Mouse (Mus musculus): ENCODE data around the gene Lig3. TPM values are rescaled to one million over a fixed set of nuclear protein-coding genes. Genes with fewer than 3 reads are reported as not detected.

Lig3 gene
- polyA plus RNA-seq, 1 experiment from 2014 or later: 16.6 TPM

- 11% methylated on average over 4 of the region's 4 CpGs for WGBS
- Histone ChIP-seq H3K9ac (ENCODE audit: low read length) (peak overlapping the region; percentile 87), H3K36me3 (ENCODE audit: control insufficient read depth, insufficient read depth) (0 out of 2 replicates have a peak, but pooled peaks cover 4% of the 10 kb centered on the region)
Observed at GRCm38 (mm10) chr11:82763261-82763660, 17.6 kb upstream of the Lig3 start.

DNA sequence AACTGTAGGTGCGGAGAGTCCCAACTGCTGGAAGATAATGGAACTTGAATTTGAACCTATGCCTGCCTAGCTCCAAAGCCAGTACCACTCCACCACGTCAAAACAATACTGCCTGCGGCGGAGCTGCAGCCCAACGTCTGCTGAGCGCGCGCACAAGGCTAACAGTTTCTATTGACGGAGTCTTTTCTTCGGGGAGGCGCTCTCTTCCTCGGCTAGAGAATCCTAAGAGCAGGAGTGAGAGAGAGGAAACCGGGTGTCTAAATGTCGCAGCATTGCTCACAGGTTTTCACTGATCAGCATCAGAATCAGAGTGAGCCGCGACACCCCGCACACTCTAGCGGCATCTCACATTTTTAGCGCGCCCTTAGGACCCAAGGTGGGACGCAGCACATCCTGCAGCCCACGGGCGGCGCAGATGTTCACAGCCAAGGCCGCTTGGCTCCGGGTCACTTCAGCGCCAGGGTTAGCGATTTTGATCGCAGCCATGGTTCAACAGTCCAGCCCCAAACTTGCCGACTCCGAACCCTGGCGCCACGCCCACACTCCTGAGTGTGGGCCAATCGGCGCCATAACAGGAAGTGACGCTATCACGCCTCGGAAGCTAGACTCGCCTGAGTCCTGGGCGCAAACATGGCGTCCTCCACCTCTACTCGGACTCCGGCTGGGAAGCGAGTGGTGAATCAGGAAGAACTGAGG lies 17.0 kb upstream of the Lig3 start, which contains the start of the genes Cct6b and Zfp830:
TSS of gene Cct6b (minus strand) at position 580 of the 696 bp plus-strand sequence.
TSS of gene Zfp830 (plus strand) at position 604 of the 696 bp plus-strand sequence.
- Histone ChIP-seq H3K4me3 (ENCODE audit: low read length) (peak within 1 kb of the TSS; percentile 83), H3K9ac (ENCODE audit: low read length) (peak within 1 kb of the TSS; percentile 87), H3K27ac (ENCODE audit: low read length) (peak within 1 kb of the TSS; percentile 95), H3K4me2 (ENCODE audit: low read depth, low read length) (peak within 1 kb of the TSS; percentile 98), H3K4me1 (ENCODE audit: control insufficient read depth, insufficient read depth, low read length) (peaks cover 19% of the 10 kb centered on the region), H3K36me3 (ENCODE audit: control insufficient read depth, insufficient read depth) (0 out of 2 replicates have a peak, but pooled peaks cover 8% of the 10 kb centered on the region), H3K27me3 (ENCODE audit: control insufficient read depth, insufficient read depth, low read length) (no peaks in the 10 kb centered on the region; the same call in 1 of the 2 replicates), H3K9me3 (replicated peaks; ENCODE audit: control insufficient read depth, low read length) (peaks cover 3% of the 10 kb centered on the region; the same call in 1 of the 2 replicates)
- WGBS: under 1% methylated on average over 44 of the region's 44 CpGs
- ATAC-seq (replicated peaks; ENCODE audit: extremely low read depth, insufficient read depth, low FRiP score): peak; percentile 99

More at GRCm38 (mm10) chr11:82763261-82763660, 17.6 kb upstream of the Lig3 start:
- Histone ChIP-seq H3K4me2 (ENCODE audit: low read depth, low read length) (peak overlapping the region; percentile 89), H3K4me1 (ENCODE audit: control insufficient read depth, insufficient read depth, low read length) (peaks cover 19% of the 10 kb centered on the region), H3K27ac (ENCODE audit: low read length) (peak overlapping the region; percentile 95), H3K4me3 (ENCODE audit: low read length) (peak overlapping the region; percentile 83), H3K9me3 (replicated peaks; ENCODE audit: control insufficient read depth, low read length) (peaks cover 3% of the 10 kb centered on the region; the same call in 1 of the 2 replicates), H3K27me3 (ENCODE audit: control insufficient read depth, insufficient read depth, low read length) (no peaks in the 10 kb centered on the region; the same call in 1 of the 2 replicates)
- ATAC-seq (replicated peaks; ENCODE audit: extremely low read depth, insufficient read depth, low FRiP score): no peak

DNA sequence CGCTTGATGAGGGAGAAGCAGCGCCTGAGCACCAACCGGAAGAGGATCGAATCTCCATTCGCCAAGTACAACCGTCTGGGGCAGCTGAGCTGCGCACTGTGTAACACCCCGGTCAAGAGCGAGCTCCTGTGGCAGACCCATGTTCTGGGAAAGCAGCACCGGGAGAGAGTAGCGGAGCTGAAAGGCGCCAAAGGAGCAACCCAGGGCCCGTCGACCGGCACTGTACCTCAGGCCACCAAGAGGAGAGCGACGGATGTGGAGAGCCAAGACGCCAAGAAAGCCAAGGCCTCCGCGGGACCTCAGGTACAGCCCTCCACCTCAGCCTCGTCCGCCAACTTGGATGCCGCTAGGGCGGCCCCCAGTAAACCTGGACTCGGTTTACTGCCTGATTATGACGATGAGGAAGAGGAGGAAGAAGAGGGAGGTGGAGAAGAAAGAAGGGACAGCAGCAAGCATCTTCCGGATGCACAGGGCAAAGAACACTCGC lies 16.4 kb upstream of the Lig3 start:
- peaks cover 3% of the 10 kb centered on the region; the same call in 1 of the 2 replicates for H3K9me3 ChIP-seq (replicated peaks; ENCODE audit: control insufficient read depth, low read length)
- 0 out of 2 replicates have a peak, but pooled peaks cover 8% of the 10 kb centered on the region for H3K36me3 ChIP-seq (ENCODE audit: control insufficient read depth, insufficient read depth)
- peak overlapping the region; percentile 98 for H3K4me2 ChIP-seq (ENCODE audit: low read depth, low read length)
- H3K27me3 ChIP-seq (ENCODE audit: control insufficient read depth, insufficient read depth, low read length): no peaks in the 10 kb centered on the region; the same call in 1 of the 2 replicates
- H3K4me1 ChIP-seq (ENCODE audit: control insufficient read depth, insufficient read depth, low read length): peaks cover 19% of the 10 kb centered on the region
- H3K27ac ChIP-seq (ENCODE audit: low read length): peak overlapping the region; percentile 95
- under 1% methylated on average over 28 of the region's 28 CpGs for WGBS
- H3K9ac ChIP-seq (ENCODE audit: low read length): peak overlapping the region; percentile 87
- peak overlapping the region; percentile 83 for H3K4me3 ChIP-seq (ENCODE audit: low read length)
- peak; percentile 56 for ATAC-seq (replicated peaks; ENCODE audit: extremely low read depth, insufficient read depth, low FRiP score)

DNA sequence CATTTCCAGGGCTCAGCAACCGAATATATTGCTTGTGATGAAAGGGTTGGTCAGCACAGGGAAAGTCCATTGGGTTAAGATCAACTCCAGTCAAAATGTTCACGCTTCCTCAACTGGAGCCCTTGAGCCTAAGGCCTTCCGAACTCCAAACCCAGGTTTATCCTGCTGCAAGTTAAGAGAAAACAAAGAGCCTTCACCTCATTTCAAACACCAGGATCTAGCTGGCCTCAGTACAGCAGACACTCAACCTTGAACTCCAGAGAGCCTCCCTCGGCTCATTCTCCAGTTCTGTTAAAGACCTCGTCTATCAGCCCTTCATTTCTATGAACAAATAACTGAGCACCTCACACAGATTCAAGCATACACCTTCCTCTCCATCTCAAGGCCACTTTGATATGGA lies 774 bp upstream of the Lig3 start:
- H3K27me3 ChIP-seq (ENCODE audit: control insufficient read depth, insufficient read depth, low read length): no peaks in the 10 kb centered on the region
- WGBS: 44% methylated on average over 5 of the region's 5 CpGs
- ATAC-seq (replicated peaks; ENCODE audit: extremely low read depth, insufficient read depth, low FRiP score): no peak
- peaks cover 16% of the 10 kb centered on the region for H3K4me1 ChIP-seq (ENCODE audit: control insufficient read depth, insufficient read depth, low read length)
- peak overlapping the region; percentile 79 for H3K9ac ChIP-seq (ENCODE audit: low read length)
- H3K36me3 ChIP-seq (ENCODE audit: control insufficient read depth, insufficient read depth): peaks cover 12% of the 10 kb centered on the region
- H3K4me2 ChIP-seq (ENCODE audit: low read depth, low read length): peak overlapping the region; percentile 77
- H3K9me3 ChIP-seq (replicated peaks; ENCODE audit: control insufficient read depth, low read length): no peaks in the 10 kb centered on the region
- peak overlapping the region; percentile 95 for H3K4me3 ChIP-seq (ENCODE audit: low read length)
- H3K27ac ChIP-seq (ENCODE audit: low read length): no peak overlapping the region; the same call in 1 of the 2 replicates

DNA sequence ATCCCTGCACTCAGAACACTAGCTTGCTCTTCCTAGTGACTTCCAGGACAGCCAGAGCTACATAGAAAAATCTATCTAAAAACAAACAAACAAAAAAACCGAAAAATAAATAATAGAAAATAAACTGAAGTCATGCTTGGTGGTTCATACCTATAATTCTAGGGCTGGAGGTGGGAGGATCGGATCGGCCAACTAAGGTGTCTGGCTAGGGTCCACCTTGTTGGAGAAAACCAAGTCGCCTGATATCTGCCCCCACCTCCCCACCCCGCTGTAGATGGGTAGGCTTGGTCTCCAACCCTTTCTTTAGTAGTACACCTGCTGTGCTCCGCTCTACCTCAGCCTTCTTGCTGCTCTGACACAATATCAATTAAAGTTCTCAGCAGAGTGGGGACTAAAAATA lies 1.3 kb downstream of the Lig3 start:
- no peaks in the 10 kb centered on the region for H3K9me3 ChIP-seq (replicated peaks; ENCODE audit: control insufficient read depth, low read length)
- H3K36me3 ChIP-seq (ENCODE audit: control insufficient read depth, insufficient read depth): peaks cover 21% of the 10 kb centered on the region
- H3K4me3 ChIP-seq (ENCODE audit: low read length): peak overlapping the region; percentile 95
- WGBS: 37% methylated on average over 6 of the region's 6 CpGs
- H3K27ac ChIP-seq (ENCODE audit: low read length): peak overlapping the region; percentile 94
- H3K9ac ChIP-seq (ENCODE audit: low read length): peak overlapping the region; percentile 99
- ATAC-seq (replicated peaks; ENCODE audit: extremely low read depth, insufficient read depth, low FRiP score): no peak
- peak overlapping the region; percentile 89 for H3K4me2 ChIP-seq (ENCODE audit: low read depth, low read length)
- no peaks in the 10 kb centered on the region for H3K27me3 ChIP-seq (ENCODE audit: control insufficient read depth, insufficient read depth, low read length)
- H3K4me1 ChIP-seq (ENCODE audit: control insufficient read depth, insufficient read depth, low read length): peaks cover 16% of the 10 kb centered on the region

DNA sequence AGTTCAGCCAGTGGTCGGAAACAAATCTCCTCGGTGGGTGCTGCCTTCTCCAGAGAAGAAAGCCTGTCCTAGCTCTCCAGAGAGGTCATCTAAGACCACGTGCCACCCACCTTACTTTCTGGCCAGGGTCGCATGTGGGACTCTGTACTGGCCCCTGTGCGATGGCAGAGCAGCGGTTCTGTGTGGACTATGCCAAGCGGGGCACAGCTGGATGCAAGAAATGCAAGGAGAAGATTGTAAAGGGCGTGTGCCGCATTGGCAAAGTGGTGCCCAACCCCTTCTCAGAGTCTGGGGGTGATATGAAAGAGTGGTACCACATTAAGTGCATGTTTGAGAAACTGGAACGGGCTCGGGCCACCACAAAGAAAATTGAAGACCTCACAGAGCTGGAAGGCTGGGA lies 2.5 kb downstream of the Lig3 start:
- Histone ChIP-seq H3K27ac (ENCODE audit: low read length) (no peak overlapping the region), H3K4me2 (ENCODE audit: low read depth, low read length) (no peak overlapping the region), H3K4me1 (ENCODE audit: control insufficient read depth, insufficient read depth, low read length) (peaks cover 16% of the 10 kb centered on the region), H3K27me3 (ENCODE audit: control insufficient read depth, insufficient read depth, low read length) (no peaks in the 10 kb centered on the region), H3K9me3 (replicated peaks; ENCODE audit: control insufficient read depth, low read length) (no peaks in the 10 kb centered on the region), H3K9ac (ENCODE audit: low read length) (no peak overlapping the region), H3K36me3 (ENCODE audit: control insufficient read depth, insufficient read depth) (peaks cover 32% of the 10 kb centered on the region), H3K4me3 (ENCODE audit: low read length) (no peak overlapping the region)
- 88% methylated on average over 11 of the region's 11 CpGs for WGBS
- ATAC-seq (replicated peaks; ENCODE audit: extremely low read depth, insufficient read depth, low FRiP score): no peak

DNA sequence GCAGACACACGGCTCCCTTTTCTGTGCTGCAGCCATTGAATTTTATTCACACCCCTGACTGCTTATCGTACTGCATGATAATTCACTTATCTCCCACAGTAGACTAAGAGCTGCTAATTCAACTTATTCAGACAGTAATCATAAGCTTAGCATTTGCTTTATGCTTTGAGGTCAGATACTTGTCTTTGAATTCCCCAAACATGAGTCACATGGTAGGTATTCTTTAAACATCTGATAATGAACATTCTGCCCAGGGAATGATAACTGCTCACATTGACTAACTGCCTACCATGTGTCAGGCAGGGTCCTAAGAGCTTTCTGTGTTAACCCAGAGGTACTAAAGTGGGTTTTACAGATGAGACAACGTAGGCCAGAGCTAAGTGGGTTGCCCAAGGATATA lies 25.7 kb downstream of the Lig3 start:
- Histone ChIP-seq H3K4me3 (ENCODE audit: low read length) (no peak overlapping the region), H3K27me3 (ENCODE audit: control insufficient read depth, insufficient read depth, low read length) (no peaks in the 10 kb centered on the region), H3K27ac (ENCODE audit: low read length) (no peak overlapping the region), H3K36me3 (ENCODE audit: control insufficient read depth, insufficient read depth) (peaks cover 20% of the 10 kb centered on the region; the same call in 1 of the 2 replicates), H3K4me1 (ENCODE audit: control insufficient read depth, insufficient read depth, low read length) (peaks cover 4% of the 10 kb centered on the region), H3K4me2 (ENCODE audit: low read depth, low read length) (no peak overlapping the region), H3K9me3 (replicated peaks; ENCODE audit: control insufficient read depth, low read length) (no peaks in the 10 kb centered on the region), H3K9ac (ENCODE audit: low read length) (no peak overlapping the region)
- ATAC-seq (replicated peaks; ENCODE audit: extremely low read depth, insufficient read depth, low FRiP score): no peak
- 43% methylated on average over 3 of the region's 3 CpGs for WGBS

GRCm38 (mm10) chr11:82807370-82807769 lies 26.5 kb downstream of the Lig3 start:
- no peak overlapping the region for H3K9ac ChIP-seq (ENCODE audit: low read length)
- no peaks in the 10 kb centered on the region for H3K9me3 ChIP-seq (replicated peaks; ENCODE audit: control insufficient read depth, low read length)
- H3K27ac ChIP-seq (ENCODE audit: low read length): no peak overlapping the region
- H3K4me3 ChIP-seq (ENCODE audit: low read length): no peak overlapping the region
- no peaks in the 10 kb centered on the region for H3K27me3 ChIP-seq (ENCODE audit: control insufficient read depth, insufficient read depth, low read length)
- H3K4me2 ChIP-seq (ENCODE audit: low read depth, low read length): no peak overlapping the region
- no peak for ATAC-seq (replicated peaks; ENCODE audit: extremely low read depth, insufficient read depth, low FRiP score)
- WGBS: 71% methylated on average over 3 of the region's 3 CpGs
- H3K4me1 ChIP-seq (ENCODE audit: control insufficient read depth, insufficient read depth, low read length): peaks cover 6% of the 10 kb centered on the region
- H3K36me3 ChIP-seq (ENCODE audit: control insufficient read depth, insufficient read depth): peaks cover 13% of the 10 kb centered on the region; the same call in 1 of the 2 replicates

GRCm38 (mm10) chr11:82808485-82808884 lies 27.6 kb downstream of the Lig3 start:
- Histone ChIP-seq H3K27me3 (ENCODE audit: control insufficient read depth, insufficient read depth, low read length) (no peaks in the 10 kb centered on the region), H3K9me3 (replicated peaks; ENCODE audit: control insufficient read depth, low read length) (no peaks in the 10 kb centered on the region), H3K4me1 (ENCODE audit: control insufficient read depth, insufficient read depth, low read length) (peaks cover 15% of the 10 kb centered on the region), H3K4me2 (ENCODE audit: low read depth, low read length) (no peak overlapping the region), H3K4me3 (ENCODE audit: low read length) (no peak overlapping the region), H3K36me3 (ENCODE audit: control insufficient read depth, insufficient read depth) (0 out of 2 replicates have a peak, but pooled peaks cover 6% of the 10 kb centered on the region), H3K27ac (ENCODE audit: low read length) (no peak overlapping the region), H3K9ac (ENCODE audit: low read length) (no peak overlapping the region)
- ATAC-seq (replicated peaks; ENCODE audit: extremely low read depth, insufficient read depth, low FRiP score): peak; percentile 72; the same call in 1 of the 2 replicates
- 39% methylated on average over 5 of the region's 5 CpGs for WGBS

Measured in heart, embryonic 16.5 days (tissue).